Mouse (Mus musculus): ENCODE measurements around the gene Gcc2. TPM values are rescaled to one million over a fixed set of nuclear protein-coding genes. Genes with fewer than 3 reads are reported as not detected.
A peak's percentile ranks its signal among the peaks of the same experiment; 100 is the strongest.
"Not testable (repeated sequence)": the region's sequence is repeated elsewhere in the genome, so short reads cannot be mapped to it uniquely, and the experiment has no call there.

The Gcc2 gene
- polyA plus RNA-seq, 1 experiment from 2014 or later: 75.5 TPM

GRCm38 (mm10) chr10:58304996-58305395 is 49.7 kb downstream of the Gcc2 start:
- 92% methylated on average over 7 of the region's 7 CpGs for WGBS
- H3K4me2 ChIP-seq: no peak overlapping the region
- no peaks in the 10 kb centered on the region for H3K27me3 ChIP-seq (replicated peaks)
- H3K4me3 ChIP-seq (replicated peaks): no peak overlapping the region
- no peaks in the 10 kb centered on the region for H3K4me1 ChIP-seq
- ATAC-seq (ENCODE audit: insufficient read depth, low FRiP score, low read depth): no peak
- H3K27ac ChIP-seq: no peak overlapping the region
- H3K36me3 ChIP-seq: peaks cover 14% of the 10 kb centered on the region; the same call in 1 of the 2 replicates
- H3K9me3 ChIP-seq: no peaks in the 10 kb centered on the region
- H3K9ac ChIP-seq: no peak overlapping the region

DNA sequence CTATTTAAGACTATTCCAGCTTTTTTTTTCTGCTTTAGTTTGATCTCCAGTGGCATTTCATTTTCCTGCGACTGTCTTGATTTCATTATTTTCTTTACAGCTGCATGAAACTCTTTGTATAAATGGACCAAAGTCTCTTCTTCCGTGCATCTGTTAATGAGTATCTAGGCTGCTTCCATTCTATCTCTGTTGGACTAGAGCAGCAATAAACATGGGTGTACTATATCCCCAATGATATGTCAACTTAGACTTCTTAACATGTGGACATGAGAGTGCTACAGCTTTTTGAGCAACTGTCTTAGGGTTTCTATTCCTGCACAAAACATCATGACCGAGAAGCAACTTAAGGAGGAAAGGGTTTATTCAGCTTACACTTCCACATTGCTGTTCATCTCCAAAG is 51.6 kb downstream of the Gcc2 start:
- Histone ChIP-seq H3K9me3 (no peaks in the 10 kb centered on the region), H3K4me1 (no peaks in the 10 kb centered on the region), H3K4me2 (no peak overlapping the region), H3K27me3 (replicated peaks) (no peaks in the 10 kb centered on the region), H3K9ac (no peak overlapping the region), H3K36me3 (peaks cover 13% of the 10 kb centered on the region; the same call in 1 of the 2 replicates), H3K4me3 (replicated peaks) (no peak overlapping the region), H3K27ac (no peak overlapping the region)
- 84% methylated on average over 3 of the region's 3 CpGs for WGBS
- no peak for ATAC-seq (ENCODE audit: insufficient read depth, low FRiP score, low read depth)

DNA sequence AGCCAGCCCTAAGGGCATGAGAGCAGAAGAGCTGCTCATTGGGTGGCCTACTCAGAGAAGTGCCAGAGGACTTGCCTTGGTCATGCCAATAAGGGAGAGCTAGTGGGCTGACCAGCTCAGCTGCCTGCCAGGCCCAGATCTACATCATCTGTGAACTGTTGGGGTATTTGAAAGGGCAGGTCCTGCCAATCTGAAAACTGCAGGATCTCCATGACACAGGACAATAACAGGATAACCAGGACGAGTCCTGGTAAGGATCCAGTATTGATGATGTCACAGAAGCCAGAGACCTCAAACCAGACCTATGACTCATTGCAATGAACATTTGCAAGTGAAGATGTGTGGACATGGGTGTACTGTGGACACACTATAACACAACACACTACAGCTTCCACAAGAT is 55.5 kb downstream of the Gcc2 start:
- no peak overlapping the region for H3K27ac ChIP-seq
- no peaks in the 10 kb centered on the region for H3K9me3 ChIP-seq
- H3K27me3 ChIP-seq (replicated peaks): no peaks in the 10 kb centered on the region
- H3K4me1 ChIP-seq: no peaks in the 10 kb centered on the region
- 73% methylated on average over 1 of the region's 1 CpGs for WGBS
- ATAC-seq (ENCODE audit: insufficient read depth, low FRiP score, low read depth): no peak
- H3K9ac ChIP-seq: no peak overlapping the region
- H3K4me3 ChIP-seq (replicated peaks): no peak overlapping the region
- peaks cover 17% of the 10 kb centered on the region; the same call in 1 of the 2 replicates for H3K36me3 ChIP-seq
- H3K4me2 ChIP-seq: no peak overlapping the region

GRCm38 (mm10) chr10:58312887-58313286 is 57.6 kb downstream of the Gcc2 start:
- H3K27ac ChIP-seq: no peak overlapping the region
- ATAC-seq (ENCODE audit: insufficient read depth, low FRiP score, low read depth): no peak
- H3K9me3 ChIP-seq: no peaks in the 10 kb centered on the region
- H3K4me2 ChIP-seq: no peak overlapping the region
- 94% methylated on average over 5 of the region's 5 CpGs for WGBS
- H3K4me3 ChIP-seq (replicated peaks): no peak overlapping the region
- H3K27me3 ChIP-seq (replicated peaks): no peaks in the 10 kb centered on the region
- no peaks in the 10 kb centered on the region for H3K4me1 ChIP-seq
- no peak overlapping the region for H3K9ac ChIP-seq
- peaks cover 14% of the 10 kb centered on the region; the same call in 1 of the 2 replicates for H3K36me3 ChIP-seq

DNA sequence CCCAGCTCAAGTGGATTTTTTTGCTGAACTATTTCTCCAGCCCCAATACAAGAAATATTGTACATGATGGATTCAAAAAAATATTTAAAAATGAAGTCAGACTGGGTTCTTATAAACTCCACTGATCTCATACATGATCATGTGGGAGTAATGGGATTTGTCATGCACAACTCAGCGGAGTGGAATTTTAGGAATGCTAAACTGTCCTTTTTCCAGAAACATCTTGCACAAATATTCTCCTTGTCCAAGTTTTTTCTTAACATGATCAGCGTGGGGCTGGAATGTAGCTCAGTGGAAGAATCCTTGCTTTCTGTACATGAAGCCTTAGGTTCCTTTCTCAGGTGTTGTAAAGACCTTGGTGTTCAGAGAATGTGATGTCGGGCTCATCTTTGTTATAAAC is 65.6 kb downstream of the Gcc2 start:
- no peaks in the 10 kb centered on the region for H3K36me3 ChIP-seq
- peaks cover 7% of the 10 kb centered on the region; the same call in 1 of the 2 replicates for H3K4me1 ChIP-seq
- no peak overlapping the region for H3K27ac ChIP-seq
- H3K9ac ChIP-seq: no peak overlapping the region
- no peaks in the 10 kb centered on the region for H3K27me3 ChIP-seq (replicated peaks)
- no peaks in the 10 kb centered on the region for H3K9me3 ChIP-seq
- 80% methylated on average over 3 of the region's 3 CpGs for WGBS
- H3K4me2 ChIP-seq: no peak overlapping the region
- no peak overlapping the region for H3K4me3 ChIP-seq (replicated peaks)
- no peak for ATAC-seq (ENCODE audit: insufficient read depth, low FRiP score, low read depth)

DNA sequence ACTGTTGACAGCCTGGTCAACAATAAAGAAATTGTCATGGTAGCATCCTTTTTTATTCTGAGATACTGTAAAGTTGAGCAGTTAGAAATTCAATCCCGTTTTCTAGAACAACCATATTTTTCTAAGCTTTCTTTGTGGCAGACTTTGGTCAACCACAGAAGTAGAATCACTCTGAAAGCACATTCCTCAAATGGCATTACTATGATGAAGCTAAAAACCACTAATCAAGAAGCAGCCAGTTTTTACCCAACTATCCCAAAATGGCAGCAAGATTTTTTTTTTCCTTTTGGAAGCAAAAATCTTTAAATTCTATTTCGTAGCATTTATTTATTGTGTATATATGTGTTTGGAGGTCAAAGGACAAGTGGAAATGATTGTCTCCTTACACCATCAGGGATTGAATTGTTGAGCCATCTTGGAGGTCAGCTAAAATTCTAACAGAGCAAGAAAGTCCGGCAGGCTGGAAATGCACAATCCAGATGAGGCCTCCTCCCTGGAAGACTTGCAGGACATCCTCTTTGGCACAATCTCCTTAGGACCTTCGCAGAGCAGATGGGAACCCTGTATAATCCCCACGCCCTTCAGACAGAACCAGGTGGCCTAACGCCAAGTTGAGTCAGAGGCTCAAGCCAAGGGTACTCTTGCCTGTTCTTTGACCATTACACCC is 67.2 kb downstream of the Gcc2 start:
- no peaks in the 10 kb centered on the region for H3K9me3 ChIP-seq
- peak overlapping the region; percentile 95 for H3K27ac ChIP-seq
- H3K9ac ChIP-seq: no peak overlapping the region
- H3K4me2 ChIP-seq: peak overlapping the region; percentile 56
- no peak for ATAC-seq (ENCODE audit: insufficient read depth, low FRiP score, low read depth)
- peaks cover 10% of the 10 kb centered on the region; the same call in 1 of the 2 replicates for H3K4me1 ChIP-seq
- peak overlapping the region; percentile 92 for H3K4me3 ChIP-seq (replicated peaks)
- no peaks in the 10 kb centered on the region for H3K36me3 ChIP-seq
- 24% methylated on average over 6 of the region's 6 CpGs for WGBS
- no peaks in the 10 kb centered on the region for H3K27me3 ChIP-seq (replicated peaks)

GRCm38 (mm10) chr10:58323028-58323991 is 68.0 kb downstream of the Gcc2 start, which contains the start of gene Lims1:
Gene Lims1, plus strand, starts transcription at chr10:58323466.
- peak; percentile 99 for ATAC-seq (ENCODE audit: insufficient read depth, low FRiP score, low read depth)
- Histone ChIP-seq H3K9me3 (no peaks in the 10 kb centered on the region), H3K9ac (peak within 1 kb of the TSS; percentile 81), H3K4me1 (peaks cover 10% of the 10 kb centered on the region; the same call in 1 of the 2 replicates), H3K27ac (peak within 1 kb of the TSS; percentile 95), H3K4me2 (peak within 1 kb of the TSS; percentile 56), H3K4me3 (replicated peaks) (peak within 1 kb of the TSS; percentile 92), H3K27me3 (replicated peaks) (no peaks in the 10 kb centered on the region), H3K36me3 (no peaks in the 10 kb centered on the region)
- under 1% methylated on average over 70 of the region's 86 CpGs for WGBS

DNA sequence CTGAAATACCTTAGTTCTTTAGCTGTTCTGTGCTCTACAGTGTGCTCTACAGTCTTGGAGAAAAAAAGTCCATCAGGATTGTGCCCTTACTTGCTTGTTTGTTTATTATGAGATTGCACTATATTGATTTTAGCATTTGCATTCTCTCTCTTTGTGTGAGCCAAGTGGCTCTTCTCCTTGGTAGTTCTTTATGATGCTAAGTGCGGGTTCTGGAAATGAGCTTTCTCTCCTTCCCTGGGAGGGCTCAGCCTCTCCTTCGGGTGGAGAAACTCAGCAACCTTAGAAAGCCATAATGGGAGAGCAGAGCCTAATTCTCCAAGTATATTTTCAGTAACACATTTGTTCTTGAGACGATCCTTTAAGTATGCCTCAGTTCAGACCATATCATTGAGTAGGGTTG is 71.0 kb downstream of the Gcc2 start:
- ATAC-seq (ENCODE audit: insufficient read depth, low FRiP score, low read depth): no peak
- peak overlapping the region; percentile 17 for H3K4me2 ChIP-seq
- peaks cover 10% of the 10 kb centered on the region; the same call in 1 of the 2 replicates for H3K4me1 ChIP-seq
- no peaks in the 10 kb centered on the region for H3K27me3 ChIP-seq (replicated peaks)
- H3K9ac ChIP-seq: no peak overlapping the region
- H3K4me3 ChIP-seq (replicated peaks): no peak overlapping the region
- H3K9me3 ChIP-seq: no peaks in the 10 kb centered on the region
- peak overlapping the region; percentile 19; the same call in 1 of the 2 replicates for H3K27ac ChIP-seq
- 58% methylated on average over 3 of the region's 3 CpGs for WGBS
- H3K36me3 ChIP-seq: no peaks in the 10 kb centered on the region

DNA sequence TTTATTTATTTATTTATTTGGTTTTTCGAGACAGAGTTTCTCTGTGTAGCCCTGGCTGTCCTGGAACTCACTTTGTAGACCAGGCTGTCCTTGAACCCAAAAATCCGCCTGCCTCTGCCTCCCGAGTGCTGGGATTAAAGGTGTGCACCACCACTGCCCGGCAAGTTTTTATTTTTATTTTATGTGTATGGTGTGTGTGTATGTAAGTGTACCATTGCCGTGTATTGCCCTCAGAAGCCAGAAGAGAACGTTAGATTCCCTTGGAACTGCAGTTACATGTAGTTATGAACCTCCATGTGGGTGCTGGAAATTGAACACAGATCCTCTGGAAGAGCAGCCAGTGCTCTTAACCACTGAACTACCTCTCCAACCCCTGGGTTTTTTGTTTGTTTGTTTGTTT is 72.5 kb downstream of the Gcc2 start:
- not testable (repeated sequence) for H3K9me3 ChIP-seq, H3K36me3 ChIP-seq
- WGBS: 94% methylated on average over 6 of the region's 6 CpGs

GRCm38 (mm10) chr10:58328517-58329108 is 73.3 kb downstream of the Gcc2 start:
- H3K4me3 ChIP-seq (replicated peaks): no peak overlapping the region
- no peak overlapping the region for H3K27ac ChIP-seq
- H3K4me1 ChIP-seq: peaks cover 7% of the 10 kb centered on the region; the same call in 1 of the 2 replicates
- ATAC-seq (ENCODE audit: insufficient read depth, low FRiP score, low read depth): no peak
- H3K36me3 ChIP-seq: no peaks in the 10 kb centered on the region
- H3K9ac ChIP-seq: no peak overlapping the region
- H3K4me2 ChIP-seq: no peak overlapping the region
- H3K27me3 ChIP-seq (replicated peaks): no peaks in the 10 kb centered on the region
- H3K9me3 ChIP-seq: no peaks in the 10 kb centered on the region
- 95% methylated on average over 8 of the region's 8 CpGs for WGBS

More for the DNA sequence above, 72.5 kb downstream of the Gcc2 start:
- not testable (repeated sequence) for H3K4me3 ChIP-seq (replicated peaks); H3K4me1 ChIP-seq; H3K4me2 ChIP-seq; H3K27ac ChIP-seq; H3K27me3 ChIP-seq (replicated peaks); ATAC-seq (ENCODE audit: insufficient read depth, low FRiP score, low read depth); H3K9ac ChIP-seq

GRCm38 (mm10) chr10:58330635-58331034 is 75.3 kb downstream of the Gcc2 start:
- Histone ChIP-seq H3K36me3 (no peaks in the 10 kb centered on the region), H3K4me1 (0 out of 2 replicates have a peak, but pooled peaks cover 3% of the 10 kb centered on the region), H3K4me2 (no peak overlapping the region), H3K27me3 (replicated peaks) (no peaks in the 10 kb centered on the region), H3K9ac (no peak overlapping the region), H3K9me3 (no peaks in the 10 kb centered on the region), H3K4me3 (replicated peaks) (no peak overlapping the region), H3K27ac (peak overlapping the region; percentile 1; the same call in 1 of the 2 replicates)
- ATAC-seq (ENCODE audit: insufficient read depth, low FRiP score, low read depth): no peak

All from stomach, embryonic 15.5 days (tissue).